Mouse (Mus musculus) intestine, embryonic 16.5 days (tissue): ENCODE data around the gene Carm1. TPM values are rescaled to one million over a fixed set of nuclear protein-coding genes. Genes with fewer than 3 reads are reported as not detected.

Source experiments
- ATAC-seq: fragments of 200-750 bp; cut with Nextera tagmentation; 2 replicates; pipeline ENCODE4 v1.8.0; 2017; ENCODE audit warnings: moderate TSS enrichment, moderate library complexity
- H3K27ac ChIP-seq: fragments of 300-500 bp; sonication (generic); 2 replicates; pipeline ENCODE4 v1.5.1; 2014; ENCODE audit warnings: mild to moderate bottlenecking, low read length
- H3K27me3 ChIP-seq: fragments of 300-500 bp; sonication (generic); replicated peaks from 2 replicates; pipeline ENCODE4 v1.6.1; 2014; ENCODE audit warnings: low read length, control low read depth, mixed read lengths; ENCODE audit not compliant: control insufficient read depth, insufficient read depth
- H3K36me3 ChIP-seq: fragments of 300-500 bp; sonication (generic); 2 replicates; pipeline ENCODE4 v1.6.1; 2014; ENCODE audit warnings: low read length, control low read depth; ENCODE audit not compliant: control insufficient read depth, insufficient read depth
- H3K4me1 ChIP-seq: fragments of 300-500 bp; sonication (generic); 2 replicates; pipeline ENCODE4 v1.6.1; 2014; ENCODE audit warnings: low read length, control low read depth, mixed read lengths; ENCODE audit not compliant: control insufficient read depth, insufficient read depth
- H3K4me2 ChIP-seq: fragments of 300-500 bp; sonication (generic); 2 replicates; pipeline ENCODE4 v1.6.1; 2014; ENCODE audit warnings: low read depth, low read length, control low read depth
- H3K4me3 ChIP-seq: fragments of 300-500 bp; sonication (generic); 2 replicates; pipeline ENCODE4 v1.5.1; 2014; ENCODE audit warnings: mild to moderate bottlenecking, low read length
- H3K9ac ChIP-seq: fragments of 300-500 bp; sonication (generic); 2 replicates; pipeline ENCODE4 v1.6.1; 2014; ENCODE audit warnings: low read depth, low read length
- H3K9me3 ChIP-seq: fragments of 300-500 bp; sonication (generic); 2 replicates; pipeline ENCODE4 v1.6.1; 2016; ENCODE audit warnings: low read length, control low read depth; ENCODE audit not compliant: control insufficient read depth
- WGBS: fragments of 180-500 bp; shearing (Covaris S2); extraction: QIAGEN DNeasy Blood & Tissue Kit; methylation state at CpG from one replicate; pipeline ENCODE4 v1.1.7; 2014; 5-methylcytosine and 5-hydroxymethylcytosine counted together
- microRNA counts: library from miRNA; unstranded; fragments of <30 nt; microRNA quantifications from one replicate; lab custom pipeline; 2016
- microRNA-seq: library from miRNA; unstranded; fragments of <30 nt; microRNA quantifications from one replicate; pipeline ENCODE4, GENCODE M21; 2016
- polyA plus RNA-seq: library from polyadenylated mRNA; unstranded; fragments of >200 nt; fragmentation: Nextera tagmentation; extraction: Ambion mirVana; gene quantifications from 2 replicates; pipeline ENCODE4 v1.2.1, GENCODE M21; 2015

The Carm1 gene
- polyA plus RNA-seq, 1 experiment from 2014 or later, result 15.1 TPM

DNA sequence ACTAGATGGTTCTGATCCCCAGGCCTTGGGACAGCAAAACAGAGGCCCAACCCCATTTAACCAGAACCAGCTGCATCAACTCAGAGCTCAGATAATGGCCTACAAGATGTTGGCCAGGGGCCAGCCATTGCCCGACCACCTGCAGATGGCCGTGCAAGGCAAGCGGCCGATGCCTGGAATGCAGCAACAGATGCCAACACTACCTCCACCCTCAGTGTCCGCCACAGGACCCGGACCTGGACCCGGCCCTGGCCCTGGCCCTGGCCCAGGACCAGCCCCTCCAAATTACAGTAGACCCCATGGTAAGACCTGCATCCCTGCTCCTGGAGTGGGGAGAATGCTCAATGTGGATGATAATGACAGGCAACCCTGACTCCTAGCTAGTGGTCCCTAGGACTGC, 88.9 kb downstream of the Carm1 start:
- no peak overlapping the region for H3K27ac ChIP-seq
- no peak overlapping the region for H3K4me3 ChIP-seq
- no peaks in the 10 kb centered on the region for H3K9me3 ChIP-seq
- H3K27me3 ChIP-seq, result no peaks in the 10 kb centered on the region
- no peak overlapping the region for H3K4me2 ChIP-seq
- ATAC-seq, result 0 out of 2 replicates have a peak, but pooled peaks have one; percentile 3
- H3K9ac ChIP-seq, result no peak overlapping the region
- H3K4me1 ChIP-seq, result no peaks in the 10 kb centered on the region
- peaks cover 28% of the 10 kb centered on the region for H3K36me3 ChIP-seq
- WGBS, result 54% methylated on average over 7 of the region's 7 CpGs

DNA sequence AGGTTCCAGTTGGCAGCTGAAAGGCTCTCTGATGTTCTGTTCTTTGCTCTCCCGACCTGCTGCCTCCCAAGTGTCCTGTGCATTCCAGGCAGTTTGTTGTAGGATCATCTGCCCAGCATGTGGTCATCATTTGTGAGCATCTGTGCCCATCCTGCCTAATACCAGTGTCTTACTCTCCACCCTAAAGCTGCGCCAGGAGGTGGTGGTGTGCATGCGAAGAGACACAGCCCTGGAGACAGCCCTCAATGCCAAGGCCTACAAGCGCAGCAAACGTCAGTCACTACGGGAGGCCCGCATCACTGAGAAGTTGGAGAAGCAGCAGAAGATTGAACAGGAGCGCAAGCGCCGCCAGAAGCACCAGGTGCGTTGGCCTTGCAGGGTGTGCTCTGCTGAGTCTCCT, 92.3 kb downstream of the Carm1 start:
- peaks cover 37% of the 10 kb centered on the region for H3K36me3 ChIP-seq
- no peak overlapping the region for H3K4me3 ChIP-seq
- 96% methylated on average over 11 of the region's 11 CpGs for WGBS
- no peak for ATAC-seq
- H3K4me1 ChIP-seq, result no peaks in the 10 kb centered on the region
- H3K9me3 ChIP-seq, result no peaks in the 10 kb centered on the region
- no peaks in the 10 kb centered on the region for H3K27me3 ChIP-seq
- H3K27ac ChIP-seq, result no peak overlapping the region
- no peak overlapping the region for H3K9ac ChIP-seq
- no peak overlapping the region for H3K4me2 ChIP-seq

MicroRNAs within 50 kb of the gene (microRNA counts, 519-probe panel; counts per million panel counts)
- microRNA mmu-miR-1946b (lab: Ali Mortazavi, UCI), result 35.7 counts per million

Small RNA genes within 50 kb of the gene (microRNA-seq; reads per million reads assigned to microRNA genes)
- gene Mir1946b, result not detected

Other genes starting within 250 kb of the Carm1 start
- gene Ap1m2, start 234.6 kb upstream of the Carm1 start, polyA plus RNA-seq, result 158 and 172 TPM in 2 replicates
- 44.6 and 50.2 TPM in 2 replicates for gene Slc44a2, start 226.2 kb upstream of the Carm1 start, polyA plus RNA-seq
- gene Ilf3, start 179.0 kb upstream of the Carm1 start, polyA plus RNA-seq, result 119 and 127 TPM in 2 replicates
- gene Qtrt1, start 135.1 kb upstream of the Carm1 start, polyA plus RNA-seq, result 51.1 and 60.3 TPM in 2 replicates
- 77.7 and 82.5 TPM in 2 replicates for gene Dnm2, start 122.0 kb upstream of the Carm1 start, polyA plus RNA-seq
- 72.6 and 79.7 TPM in 2 replicates for gene Tmed1, start 36.6 kb upstream of the Carm1 start, polyA plus RNA-seq
- 2.1 and 3.2 TPM in 2 replicates for gene AB124611, start 20.7 kb upstream of the Carm1 start, polyA plus RNA-seq
- gene Timm29, start 45.8 kb downstream of the Carm1 start, polyA plus RNA-seq, result 22.0 and 23.5 TPM in 2 replicates
- gene Yipf2, start 45.9 kb downstream of the Carm1 start, polyA plus RNA-seq, result 34.0 and 34.7 TPM in 2 replicates
- 59.5 and 61.2 TPM in 2 replicates for gene Smarca4, start 69.3 kb downstream of the Carm1 start, polyA plus RNA-seq
- 86.7 and 88.2 TPM in 2 replicates for gene Ldlr, start 176.6 kb downstream of the Carm1 start, polyA plus RNA-seq
- gene Spc24, start 213.4 kb downstream of the Carm1 start, polyA plus RNA-seq, result 85.5 and 106 TPM in 2 replicates